Mouse (Mus musculus) liver, adult 2 months (tissue): Measurements from ENCODE around the gene Cd200.
"Not testable (repeated sequence)": the region's sequence is repeated elsewhere in the genome, so short reads cannot be mapped to it uniquely, and the experiment has no call there.

Source experiments
- CTCF ChIP-seq: fragments of 200-500 bp; IDR thresholded peaks from 2 replicates; pipeline ENCODE4 v1.5.1; 2011; ENCODE audit warnings: low read depth, low read length, control low read depth
- POLR2A ChIP-seq: fragments of 200-500 bp; IDR thresholded peaks from 2 replicates; pipeline ENCODE4 v1.6.1; 2011; ENCODE audit warnings: low read length, control low read depth; ENCODE audit not compliant: insufficient read depth; ENCODE audit errors: extremely low read depth

DNA sequence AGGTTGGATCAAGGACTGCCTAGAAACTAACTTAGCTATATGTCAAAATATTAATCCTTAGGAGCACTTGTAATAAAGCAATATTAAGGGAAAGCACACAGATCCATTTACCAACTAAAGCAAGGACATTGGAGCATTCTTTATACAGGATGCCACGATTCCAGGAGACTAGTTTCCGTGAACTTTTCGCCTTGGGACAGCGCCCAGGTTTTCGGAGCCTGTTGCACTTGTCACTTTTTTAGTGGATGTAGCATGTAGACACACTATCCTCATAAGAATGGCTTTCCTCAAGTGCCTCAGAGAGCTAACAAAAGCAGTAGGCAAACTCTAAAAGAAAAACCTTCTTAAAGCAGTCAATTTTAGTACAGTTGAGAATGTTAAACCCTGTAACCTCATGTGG is 50.4 kb downstream of the Cd200 start:
- not testable (repeated sequence) for TF ChIP-seq POLR2A, CTCF
